Mouse (Mus musculus): ENCODE results near the gene Ptpn13.

DNA sequence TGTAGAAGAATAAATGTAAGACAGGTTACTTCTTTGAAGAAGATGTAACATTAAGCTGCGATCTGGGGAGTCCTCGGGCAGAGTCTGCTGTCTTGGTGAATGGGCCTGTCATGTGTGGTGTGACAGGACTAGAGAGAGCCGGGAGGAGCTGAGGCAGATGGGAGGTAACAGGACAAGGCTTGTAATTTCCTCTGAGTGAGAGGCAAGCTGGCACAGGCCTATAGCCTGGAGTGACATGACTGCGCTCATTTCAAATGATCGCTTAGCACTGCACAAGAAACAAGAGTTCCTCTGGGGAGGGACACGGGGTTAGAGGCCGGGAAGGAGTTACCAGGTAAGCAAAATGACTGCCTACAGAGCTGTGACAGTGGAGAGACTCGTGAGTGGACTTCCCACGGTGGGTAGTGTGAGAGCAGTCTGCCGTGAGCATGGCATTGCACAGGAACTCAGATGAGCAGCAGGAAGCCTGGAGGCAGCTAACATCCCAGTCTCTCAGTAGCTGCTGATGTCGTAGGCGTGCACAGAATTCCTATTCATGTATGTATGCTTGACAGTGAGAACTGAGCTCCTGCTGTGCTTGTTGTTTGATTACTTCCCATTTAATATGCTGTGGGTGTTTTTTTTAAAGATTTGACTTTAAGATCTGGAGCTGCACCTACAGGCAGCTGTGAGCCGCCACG is 171.6 kb downstream of the Ptpn13 start:
- TF ChIP-seq USF1 (IDR thresholded peaks at IDR 0.05; ENCODE audit: low read depth, low read length) (no peak), BHLHE40 (IDR thresholded peaks at IDR 0.05; ENCODE audit: low read depth, low read length) (no peak), CTCF (conservative IDR thresholded peaks at IDR 0.05 in 1 of 2, IDR thresholded peaks at IDR 0.05 in 1 of 2; ENCODE audit: low read depth in 2 of 2, low read length in 2 of 2) (no peak), IRF4 (IDR thresholded peaks at IDR 0.05; ENCODE audit: low read depth, low read length) (no peak), CHD1 (IDR thresholded peaks at IDR 0.05; ENCODE audit: low read depth, low read length) (no peak), POLR2A (IDR thresholded peaks at IDR 0.05; ENCODE audit: low read depth, low read length) (no peak), UBTF (IDR thresholded peaks at IDR 0.05; ENCODE audit: low read depth, low read length) (no peak), MAFK (IDR thresholded peaks at IDR 0.05; ENCODE audit: insufficient replicate concordance, low read length) (no peak), PAX5 (IDR thresholded peaks at IDR 0.05; ENCODE audit: low read length) (no peak), NELFE (IDR thresholded peaks at IDR 0.05; ENCODE audit: low read depth, low read length) (no peak)

All from CH12.LX (cell line).